In the genomic region with DNA sequence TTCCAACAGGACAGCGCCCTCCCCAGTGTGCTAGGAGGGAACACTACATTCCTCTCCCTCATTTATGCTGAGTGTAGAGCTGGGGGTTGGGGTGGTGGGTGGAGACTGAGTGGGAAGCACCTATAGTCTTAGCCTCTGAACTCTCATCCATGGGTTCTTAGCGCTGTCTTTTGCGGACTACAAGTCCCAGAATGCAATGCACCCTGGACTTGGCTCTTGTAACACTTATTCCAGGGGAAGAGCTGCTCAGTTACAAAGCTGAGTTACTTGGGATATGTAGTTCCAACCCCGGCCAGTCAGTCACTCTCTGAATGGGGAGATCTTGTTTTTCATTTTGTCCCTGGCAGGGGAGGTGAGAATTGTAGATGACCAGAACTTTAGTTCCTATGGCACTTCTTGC, we compare ENCODE assay signal across 9 mouse cellular contexts. TPM values are rescaled to one million over a fixed set of nuclear protein-coding genes. Genes with fewer than 3 reads are reported as not detected.
DNase-seq lines count a peak whose midpoint lies in the region; ATAC-seq and TF ChIP-seq lines count a peak whose summit lies in the region.
"Had no signal": no experiment of that assay in that cellular context is flagged by ENCODE, and none has a peak within 500 bp of the region (broad histone marks: within the 10 kb centered on the region; RNA-seq: fewer than 3 reads in every experiment).

No protein-coding gene starts in this region.

- H3K4me2 ChIP-seq in hindbrain, embryonic 13.5 days, result no peak overlapping the region
- no peak overlapping the region for H3K4me2 ChIP-seq in midbrain, embryonic 15.5 days

- H3K9ac ChIP-seq in hindbrain, embryonic 13.5 days, result no peak overlapping the region
- no peak overlapping the region for H3K9ac ChIP-seq in midbrain, embryonic 15.5 days

- DNase-seq in gastrocnemius, postnatal 10 days, result peak; percentile 31
- no peak for DNase-seq in gastrocnemius, postnatal 4 days (ENCODE audit: low spot score in 2 of 2)
- peak; percentile 73 to 86 for DNase-seq in left cerebral cortex, postnatal 25 days (ENCODE audit: low spot score in 2 of 2)
- no peak for DNase-seq in urinary bladder, postnatal 4 days (ENCODE audit: low spot score in 2 of 2)

- H3K4me1 ChIP-seq in E14TG2a.4 (replicated peaks; ENCODE audit: low read depth, low read length), result peaks cover 64% of the 10 kb centered on the region
- H3K4me1 ChIP-seq in hindbrain, embryonic 13.5 days (replicated peaks), result peaks cover 13% of the 10 kb centered on the region
- H3K4me1 ChIP-seq in midbrain, embryonic 15.5 days, result no peaks in the 10 kb centered on the region

- intact Hi-C loops in left cerebral cortex, postnatal 25 days (cut with DNase I), result no loop called here

- no peak overlapping the region for H3K27ac ChIP-seq in hindbrain, embryonic 13.5 days
- no peak overlapping the region for H3K27ac ChIP-seq in midbrain, embryonic 15.5 days

- no peaks in the 10 kb centered on the region for H3K27me3 ChIP-seq in E14TG2a.4 (ENCODE audit: insufficient read depth, low read length)
- no peaks in the 10 kb centered on the region for H3K27me3 ChIP-seq in hindbrain, embryonic 13.5 days
- H3K27me3 ChIP-seq in midbrain, embryonic 15.5 days (replicated peaks), result no peaks in the 10 kb centered on the region

- H3K9me3 ChIP-seq in E14TG2a.4 (ENCODE audit: low read length), result no peaks in the 10 kb centered on the region
- H3K9me3 ChIP-seq in hindbrain, embryonic 13.5 days, result no peaks in the 10 kb centered on the region
- H3K9me3 ChIP-seq in midbrain, embryonic 15.5 days, result no peaks in the 10 kb centered on the region

- WGBS in hindbrain, embryonic 13.5 days, result 16% methylated on average over 4 of the region's 4 CpGs
- WGBS in midbrain, embryonic 15.5 days, result 13% methylated on average over 4 of the region's 4 CpGs

- peak; percentile 89 for ATAC-seq in common myeloid progenitor, adult 5-6 weeks (replicated peaks; ENCODE audit: low read depth, poor library complexity, severe bottlenecking)
- ATAC-seq in hindbrain, embryonic 13.5 days (ENCODE audit: low FRiP score), result peak; percentile 55
- peak; percentile 73 for ATAC-seq in midbrain, embryonic 15.5 days (replicated peaks)

- peaks cover 42% of the 10 kb centered on the region for H3K36me3 ChIP-seq in E14TG2a.4 (ENCODE audit: insufficient read depth, low read length)
- H3K36me3 ChIP-seq in hindbrain, embryonic 13.5 days, result peaks cover 33% of the 10 kb centered on the region
- no peaks in the 10 kb centered on the region; the same call in 1 of the 2 replicates for H3K36me3 ChIP-seq in midbrain, embryonic 15.5 days (replicated peaks)

- TF ChIP-seq CTCF in E14TG2a.4 (conservative IDR thresholded peaks at IDR 0.05; ENCODE audit: low read length), result no peak

- H3K4me3 ChIP-seq in E14TG2a.4 (replicated peaks; ENCODE audit: low read length), result 0 out of 2 replicates have a peak overlapping the region, but pooled peaks have one; percentile 29
- H3K4me3 ChIP-seq in hindbrain, embryonic 13.5 days, result no peak overlapping the region
- no peak overlapping the region for H3K4me3 ChIP-seq in midbrain, embryonic 15.5 days

RNA-seq across cellular contexts. Expression of a gene that starts 8.6 kb away (rescaled TPM):
- 10 to 100 TPM; 32.4 to 38.8 TPM for total RNA-seq in gastrocnemius, postnatal 10 days (2021)
- total RNA-seq in gastrocnemius, postnatal 4 days (2021), result 10 to 100 TPM; 41.5 to 48.8 TPM
- total RNA-seq in common myeloid progenitor, adult 5-6 weeks (2017), result 5.9 and 9.5 TPM in 2 replicates
- 59.7 and 62.3 TPM in 2 replicates for polyA plus RNA-seq in hindbrain, embryonic 13.5 days (2015; fragmentation: Nextera tagmentation; extraction: Ambion mirVana)
- 10 to 100 TPM; 86.2 to 91.0 TPM for total RNA-seq in left cerebral cortex, postnatal 25 days (2021)
- 72.9 and 82.1 TPM in 2 replicates for polyA plus RNA-seq in midbrain, embryonic 15.5 days (2015; fragmentation: Nextera tagmentation; extraction: Ambion mirVana)

RNA-seq across cellular contexts. Expression of a gene that starts 12.9 kb away (rescaled TPM):
- total RNA-seq in gastrocnemius, postnatal 10 days (2021), result not detected
- not detected for total RNA-seq in gastrocnemius, postnatal 4 days (2021)
- total RNA-seq in common myeloid progenitor, adult 5-6 weeks (2017), result 1.1 TPM in 1 of 2 replicates, not detected in the other
- polyA plus RNA-seq in hindbrain, embryonic 13.5 days (2015; fragmentation: Nextera tagmentation; extraction: Ambion mirVana), result not detected in 2 replicates
- not detected for total RNA-seq in left cerebral cortex, postnatal 25 days (2021)
- polyA plus RNA-seq in midbrain, embryonic 15.5 days (2015; fragmentation: Nextera tagmentation; extraction: Ambion mirVana), result not detected in 2 replicates
- total RNA-seq: left cerebral cortex, adult 18-20 months had no signal

RNA-seq across cellular contexts. Expression of a gene that starts 19.5 kb away (rescaled TPM):
- under 1 TPM; 0.65 to 0.68 TPM for total RNA-seq in gastrocnemius, postnatal 10 days (2021)
- total RNA-seq in gastrocnemius, postnatal 4 days (2021), result under 1 TPM; 0.07 to 0.23 TPM
- total RNA-seq in common myeloid progenitor, adult 5-6 weeks (2017), result 0.14 TPM in 1 of 2 replicates, not detected in the other
- polyA plus RNA-seq in hindbrain, embryonic 13.5 days (2015; fragmentation: Nextera tagmentation; extraction: Ambion mirVana), result 15.6 and 17.6 TPM in 2 replicates
- 100 to 1,000 TPM; 491 to 494 TPM for total RNA-seq in left cerebral cortex, postnatal 25 days (2021)
- 24.2 and 26.6 TPM in 2 replicates for polyA plus RNA-seq in midbrain, embryonic 15.5 days (2015; fragmentation: Nextera tagmentation; extraction: Ambion mirVana)

RNA-seq across cellular contexts. Expression of a gene that starts 25.2 kb away (rescaled TPM):
- 100 to 1,000 TPM; 490 to 573 TPM for total RNA-seq in gastrocnemius, postnatal 10 days (2021)
- 100 to 1,000 TPM; 486 to 515 TPM for total RNA-seq in gastrocnemius, postnatal 4 days (2021)
- 156 and 186 TPM in 2 replicates for total RNA-seq in common myeloid progenitor, adult 5-6 weeks (2017)
- 6.5 and 7.1 TPM in 2 replicates for polyA plus RNA-seq in hindbrain, embryonic 13.5 days (2015; fragmentation: Nextera tagmentation; extraction: Ambion mirVana)
- 100 to 1,000 TPM; 682 to 699 TPM for total RNA-seq in left cerebral cortex, postnatal 25 days (2021)
- polyA plus RNA-seq in midbrain, embryonic 15.5 days (2015; fragmentation: Nextera tagmentation; extraction: Ambion mirVana), result 7.9 and 12.7 TPM in 2 replicates

RNA-seq across cellular contexts. Expression of a gene that starts 33.4 kb away (rescaled TPM):
- total RNA-seq in gastrocnemius, postnatal 10 days (2021), result not detected
- total RNA-seq in gastrocnemius, postnatal 4 days (2021), result not detected
- total RNA-seq in common myeloid progenitor, adult 5-6 weeks (2017), result not detected in 2 replicates
- 131 and 140 TPM in 2 replicates for polyA plus RNA-seq in hindbrain, embryonic 13.5 days (2015; fragmentation: Nextera tagmentation; extraction: Ambion mirVana)
- total RNA-seq in left cerebral cortex, postnatal 25 days (2021), result 100 to 1,000 TPM; 115 to 126 TPM
- 167 and 169 TPM in 2 replicates for polyA plus RNA-seq in midbrain, embryonic 15.5 days (2015; fragmentation: Nextera tagmentation; extraction: Ambion mirVana)

Comparison
In these comparisons a context has a peak if more than half of its experiments do, and no peak if none do; other contexts are left out.
1. DNase-seq: peak in gastrocnemius, postnatal 10 days (single experiment) and left cerebral cortex, postnatal 25 days (2 of 2); none in gastrocnemius, postnatal 4 days (0 of 2) and urinary bladder, postnatal 4 days (0 of 2).
2. RNA of a gene that starts 19.5 kb away (total RNA-seq): 491 to 494 TPM in left cerebral cortex, postnatal 25 days; 0.65 to 0.68 TPM in gastrocnemius, postnatal 10 days, 0.07 to 0.23 TPM in gastrocnemius, postnatal 4 days and 0.14 TPM in common myeloid progenitor, adult 5-6 weeks; every median in the first group is over 100 times any median in the second.
3. Peak in every context shown above with its lines, with median percentiles within 50 percentile points of each other: ATAC-seq.